Mouse (Mus musculus) megakaryocyte, embryonic 14.5 days (primary cell): ENCODE measurements around the gene Ints14. TPM values are rescaled to one million over a fixed set of nuclear protein-coding genes. Genes with fewer than 3 reads are reported as not detected.

Experiments
- H3K27me3 ChIP-seq: replicated peaks from 2 replicates; pipeline ENCODE3; 2012; ENCODE audit warnings: inconsistent platforms
- H3K36me3 ChIP-seq: replicated peaks from 2 replicates; pipeline ENCODE3; 2012; ENCODE audit warnings: low read length, inconsistent platforms, mixed read lengths
- H3K4me1 ChIP-seq: 2 replicates; pipeline ENCODE4 v1.6.1; 2012; ENCODE audit warnings: inconsistent platforms
- H3K4me3 ChIP-seq: replicated peaks from 2 replicates; pipeline ENCODE3; 2012; ENCODE audit warnings: moderate library complexity, mild to moderate bottlenecking, inconsistent platforms
- H3K9me3 ChIP-seq: 2 replicates; pipeline ENCODE4 v1.6.1; 2012; ENCODE audit warnings: inconsistent platforms
- FLI1 ChIP-seq: IDR thresholded peaks from 2 replicates; pipeline ENCODE4 v1.6.1; 2012; ENCODE audit warnings: low read length, inconsistent platforms, mixed read lengths
- GATA1 ChIP-seq: IDR thresholded peaks from 3 replicates; pipeline ENCODE4 v1.6.1; 2012; ENCODE audit warnings: mixed read lengths, low read length, inconsistent platforms, borderline replicate concordance
- polyA plus RNA-seq: library from polyadenylated mRNA; stranded (reverse); fragments of >175 nt; gene quantifications from 2 replicates; pipeline ENCODE4 v1.2.3, GENCODE M21; 2012; ENCODE audit warnings: low replicate concordance; ENCODE audit not compliant: insufficient read depth

The Ints14 gene
- 37.0 and 41.7 TPM in 2 replicates for polyA plus RNA-seq

GRCm38 (mm10) chr9:64960117-64960977 is at the start of gene Ints14:
TSS of gene Ints14 (plus strand) at chr9:64960905.
- Histone ChIP-seq H3K9me3 (no peaks in the 10 kb centered on the region), H3K4me1 (peaks cover 69% of the 10 kb centered on the region), H3K27me3 (no peaks in the 10 kb centered on the region), H3K4me3 (peak within 1 kb of the TSS; percentile 96), H3K36me3 (peaks cover 34% of the 10 kb centered on the region)
- TF ChIP-seq FLI1: no peak
- no peak for TF ChIP-seq GATA1

GRCm38 (mm10) chr9:64913406-64913805 is 47.3 kb upstream of the Ints14 start:
- H3K4me1 ChIP-seq: peaks cover 42% of the 10 kb centered on the region
- no peaks in the 10 kb centered on the region for H3K27me3 ChIP-seq
- H3K36me3 ChIP-seq: peaks cover 96% of the 10 kb centered on the region
- H3K9me3 ChIP-seq: no peaks in the 10 kb centered on the region
- peak overlapping the region; percentile 8 for H3K4me3 ChIP-seq
- no peak for TF ChIP-seq FLI1
- TF ChIP-seq GATA1: no peak

GRCm38 (mm10) chr9:64913973-64914372 is 46.7 kb upstream of the Ints14 start:
- H3K36me3 ChIP-seq: peaks cover 96% of the 10 kb centered on the region
- no peaks in the 10 kb centered on the region for H3K9me3 ChIP-seq
- TF ChIP-seq FLI1 (no peak), GATA1 (no peak)
- no peak overlapping the region for H3K4me3 ChIP-seq
- H3K4me1 ChIP-seq: peaks cover 47% of the 10 kb centered on the region
- H3K27me3 ChIP-seq: no peaks in the 10 kb centered on the region

- Histone ChIP-seq H3K36me3 (peaks cover 98% of the 10 kb centered on the region), H3K4me3 (peak overlapping the region; percentile 28), H3K27me3 (no peaks in the 10 kb centered on the region), H3K4me1 (peaks cover 47% of the 10 kb centered on the region), H3K9me3 (no peaks in the 10 kb centered on the region)
- TF ChIP-seq GATA1 (no peak), FLI1 (no peak)
Observed at GRCm38 (mm10) chr9:64914629-64915028, 46.1 kb upstream of the Ints14 start.

- Histone ChIP-seq H3K4me3 (peak overlapping the region; percentile 57), H3K9me3 (no peaks in the 10 kb centered on the region), H3K27me3 (no peaks in the 10 kb centered on the region), H3K36me3 (peaks cover 95% of the 10 kb centered on the region), H3K4me1 (peaks cover 42% of the 10 kb centered on the region)
- TF ChIP-seq GATA1: no peak
- TF ChIP-seq FLI1: no peak
Observed at GRCm38 (mm10) chr9:64918560-64918959, 42.1 kb upstream of the Ints14 start.

- Histone ChIP-seq H3K4me1 (peaks cover 79% of the 10 kb centered on the region), H3K4me3 (peak overlapping the region; percentile 71), H3K36me3 (peaks cover 44% of the 10 kb centered on the region), H3K27me3 (no peaks in the 10 kb centered on the region), H3K9me3 (no peaks in the 10 kb centered on the region)
- TF ChIP-seq FLI1: no peak
- no peak for TF ChIP-seq GATA1
Observed at GRCm38 (mm10) chr9:64925771-64926170, 34.9 kb upstream of the Ints14 start.

- peaks cover 37% of the 10 kb centered on the region for H3K36me3 ChIP-seq
- TF ChIP-seq FLI1: no peak
- TF ChIP-seq GATA1: no peak
- H3K9me3 ChIP-seq: no peaks in the 10 kb centered on the region
- no peaks in the 10 kb centered on the region for H3K27me3 ChIP-seq
- peaks cover 85% of the 10 kb centered on the region for H3K4me1 ChIP-seq
- peak overlapping the region; percentile 51 for H3K4me3 ChIP-seq
Observed at GRCm38 (mm10) chr9:64926201-64926991, 34.3 kb upstream of the Ints14 start.

GRCm38 (mm10) chr9:64930256-64930655 is 30.4 kb upstream of the Ints14 start:
- Histone ChIP-seq H3K9me3 (no peaks in the 10 kb centered on the region), H3K36me3 (peaks cover 6% of the 10 kb centered on the region), H3K27me3 (no peaks in the 10 kb centered on the region), H3K4me3 (no peak overlapping the region), H3K4me1 (peaks cover 99% of the 10 kb centered on the region)
- TF ChIP-seq GATA1: no peak
- TF ChIP-seq FLI1: no peak

- Histone ChIP-seq H3K27me3 (no peaks in the 10 kb centered on the region), H3K9me3 (no peaks in the 10 kb centered on the region), H3K36me3 (peaks cover 6% of the 10 kb centered on the region), H3K4me3 (peak overlapping the region; percentile 31), H3K4me1 (peaks cover 99% of the 10 kb centered on the region)
- TF ChIP-seq GATA1 (peak; percentile 33; the same call in 1 of the 3 replicates), FLI1 (0 out of 2 replicates have a peak, but pooled peaks have one; percentile 12)
Observed at GRCm38 (mm10) chr9:64931751-64932610, 28.7 kb upstream of the Ints14 start.
